8 mouse cellular contexts compared by ENCODE assay signal in genomic region chr8:104442299-104443124, GRCm38 (mm10). TPM values are rescaled to one million over a fixed set of nuclear protein-coding genes. Genes with fewer than 3 reads are reported as not detected.
A peak's percentile ranks its signal among the peaks of the same experiment; 100 is the strongest.
DNase-seq lines count a peak whose midpoint lies in the region; ATAC-seq and TF ChIP-seq lines count a peak whose summit lies in the region.

TSS of gene Dync1li2 (minus strand) at chr8:104443047.

- DNase-seq in WW6 (ENCODE audit: low read depth, low spot score): peak; percentile 85
- DNase-seq in cerebellum, postnatal 4 days (ENCODE audit: low spot score in 2 of 2): peak; percentile 89 to 96
- peak; percentile 95 for DNase-seq in gastrocnemius, adult 2 months
- DNase-seq in hindbrain, postnatal 0 days (ENCODE audit: low spot score): peak; percentile 94
- peak; percentile 81 to 86 for DNase-seq in left cerebral cortex, adult 8-10 months (ENCODE audit: low spot score in 2 of 2)
- DNase-seq in right cerebral cortex, postnatal 10 days (ENCODE audit: low spot score in 2 of 2): peak; percentile 93 to 94
- peak; percentile 97 for DNase-seq in urinary bladder, postnatal 25 days (ENCODE audit: low spot score)

- no peaks in the 10 kb centered on the region for H3K27me3 ChIP-seq in hindbrain, postnatal 0 days (ENCODE audit: insufficient read depth, low read length)
- peaks cover 3% of the 10 kb centered on the region for H3K27me3 ChIP-seq in megakaryocyte, embryonic 14.5 days (replicated peaks)

- peaks cover 14% of the 10 kb centered on the region for H3K4me1 ChIP-seq in hindbrain, postnatal 0 days (ENCODE audit: insufficient read depth, low read length)
- peaks cover 31% of the 10 kb centered on the region for H3K4me1 ChIP-seq in megakaryocyte, embryonic 14.5 days

- peak; percentile 91 for ATAC-seq in hindbrain, postnatal 0 days

- H3K36me3 ChIP-seq in hindbrain, postnatal 0 days (ENCODE audit: insufficient read depth, low read length): peaks cover 28% of the 10 kb centered on the region
- H3K36me3 ChIP-seq in megakaryocyte, embryonic 14.5 days (replicated peaks; ENCODE audit: low read length): peaks cover 38% of the 10 kb centered on the region

- H3K27ac ChIP-seq in gastrocnemius, adult 2 months: peak within 1 kb of the TSS; percentile 96
- peak within 1 kb of the TSS; percentile 90 for H3K27ac ChIP-seq in hindbrain, postnatal 0 days

- peak within 1 kb of the TSS; percentile 92 for H3K4me3 ChIP-seq in gastrocnemius, adult 2 months
- H3K4me3 ChIP-seq in hindbrain, postnatal 0 days (ENCODE audit: low read length): peak within 1 kb of the TSS; percentile 95
- peak within 1 kb of the TSS; percentile 93 for H3K4me3 ChIP-seq in megakaryocyte, embryonic 14.5 days (replicated peaks)

- H3K9me3 ChIP-seq in hindbrain, postnatal 0 days (ENCODE audit: low read length): no peaks in the 10 kb centered on the region
- no peaks in the 10 kb centered on the region for H3K9me3 ChIP-seq in megakaryocyte, embryonic 14.5 days

- under 1% methylated on average over 73 of the region's 75 CpGs for WGBS in hindbrain, postnatal 0 days

- H3K4me2 ChIP-seq in hindbrain, postnatal 0 days (ENCODE audit: low read depth, low read length): peak within 1 kb of the TSS; percentile 86

- TF ChIP-seq CTCF in gastrocnemius, adult 2 months (IDR thresholded peaks at IDR 0.05): peak; percentile 94
- TF ChIP-seq CTCF in hindbrain, postnatal 0 days (IDR thresholded peaks at IDR 0.05; ENCODE audit: low read depth): peak; percentile 81

- peak within 1 kb of the TSS; percentile 95 for H3K9ac ChIP-seq in hindbrain, postnatal 0 days (replicated peaks; ENCODE audit: low read length)

- intact Hi-C loops in gastrocnemius, adult 2 months (cut with DNase I): loop anchor here (1.0 to 5.0 kb wide), 2 partner anchors 80 to 98 kb away; no protein-coding TSS in a partner anchor

RNA-seq across cellular contexts. Expression of gene Dync1li2, which starts in this region (rescaled TPM):
- total RNA-seq in gastrocnemius, adult 2 months (2021): 100 to 1,000 TPM in 1 of 2 experiments, 10 to 100 TPM in 1; 99.8 to 100 TPM
- total RNA-seq in hindbrain, postnatal 0 days (2014; rRNA removed): 59.0 and 59.1 TPM in 2 replicates
- 71.1 and 73.9 TPM in 2 replicates for polyA plus RNA-seq in hindbrain, postnatal 0 days (2015; fragmentation: Nextera tagmentation; extraction: Ambion mirVana)
- 100 to 1,000 TPM; 254 to 332 (median 270) TPM for total RNA-seq in left cerebral cortex, adult 8-10 months (2022)
- 5.1 and 12.1 TPM in 2 replicates for polyA plus RNA-seq in megakaryocyte, embryonic 14.5 days (2012; ENCODE audit: insufficient read depth, low replicate concordance)

Comparison
In these comparisons a context has a peak if more than half of its experiments do, and no peak if none do; other contexts are left out.
1. Peak in every context shown above with its lines: DNase-seq, ATAC-seq, H3K4me3 ChIP-seq and H3K27ac ChIP-seq.